Mouse (Mus musculus): ENCODE measurements around the gene Stk10. TPM values are rescaled to one million over a fixed set of nuclear protein-coding genes. Genes with fewer than 3 reads are reported as not detected.

Stk10 gene
- 5.3 and 7.5 TPM in 2 replicates for polyA plus RNA-seq (2015; fragmentation: Nextera tagmentation; extraction: Ambion mirVana)

GRCm38 (mm10) chr11:32532765-32533481, at the start of gene Stk10:
Stk10 (plus strand) TSS chr11:32533305.

GRCm38 (mm10) chr11:32531871-32532764, 987 bp upstream of the Stk10 start, which contains the start of gene Efcab9:
Efcab9 (minus strand) TSS chr11:32532081.

GRCm38 (mm10) chr11:32642249-32642876, 109.3 kb downstream of the Stk10 start, which contains the start of gene Fbxw11:
Fbxw11 (plus strand) TSS chr11:32642724.

Other genes with a start within 250 kb of the Stk10 start
- gene Hba-a1, start 249.8 kb upstream of the Stk10 start, polyA plus RNA-seq (2015; fragmentation: Nextera tagmentation; extraction: Ambion mirVana), result 58,889 and 63,294 TPM in 2 replicates
- 127 and 136 TPM in 2 replicates for gene Hbq1b, start 246.3 kb upstream of the Stk10 start, polyA plus RNA-seq (2015; fragmentation: Nextera tagmentation; extraction: Ambion mirVana)
- 115,361 and 124,822 TPM in 2 replicates for gene Hba-a2, start 236.8 kb upstream of the Stk10 start, polyA plus RNA-seq (2015; fragmentation: Nextera tagmentation; extraction: Ambion mirVana)
- gene Hbq1a, start 233.2 kb upstream of the Stk10 start, polyA plus RNA-seq (2015; fragmentation: Nextera tagmentation; extraction: Ambion mirVana), result 5.9 and 6.7 TPM in 2 replicates
- 4.3 and 6.0 TPM in 2 replicates for gene Sh3pxd2b, start 185.5 kb upstream of the Stk10 start, polyA plus RNA-seq (2015; fragmentation: Nextera tagmentation; extraction: Ambion mirVana)
- gene Ubtd2, start 77.9 kb upstream of the Stk10 start, polyA plus RNA-seq (2015; fragmentation: Nextera tagmentation; extraction: Ambion mirVana), result 8.6 and 10.3 TPM in 2 replicates
- gene Efcab9, start 1.2 kb upstream of the Stk10 start, polyA plus RNA-seq (2015; fragmentation: Nextera tagmentation; extraction: Ambion mirVana), result 0.34 and 0.36 TPM in 2 replicates
- 16.7 and 23.2 TPM in 2 replicates for gene Fbxw11, start 109.4 kb downstream of the Stk10 start, polyA plus RNA-seq (2015; fragmentation: Nextera tagmentation; extraction: Ambion mirVana)

Measured in spleen, postnatal 0 days (tissue).